Mouse (Mus musculus): Measurements from ENCODE around the gene Pcbp3. TPM values are rescaled to one million over a fixed set of nuclear protein-coding genes. Genes with fewer than 3 reads are reported as not detected.

Gene Pcbp3
- polyA plus RNA-seq (2012; rRNA removed; ENCODE audit: low replicate concordance): 10.0 and 14.8 TPM in 2 replicates

DNA sequence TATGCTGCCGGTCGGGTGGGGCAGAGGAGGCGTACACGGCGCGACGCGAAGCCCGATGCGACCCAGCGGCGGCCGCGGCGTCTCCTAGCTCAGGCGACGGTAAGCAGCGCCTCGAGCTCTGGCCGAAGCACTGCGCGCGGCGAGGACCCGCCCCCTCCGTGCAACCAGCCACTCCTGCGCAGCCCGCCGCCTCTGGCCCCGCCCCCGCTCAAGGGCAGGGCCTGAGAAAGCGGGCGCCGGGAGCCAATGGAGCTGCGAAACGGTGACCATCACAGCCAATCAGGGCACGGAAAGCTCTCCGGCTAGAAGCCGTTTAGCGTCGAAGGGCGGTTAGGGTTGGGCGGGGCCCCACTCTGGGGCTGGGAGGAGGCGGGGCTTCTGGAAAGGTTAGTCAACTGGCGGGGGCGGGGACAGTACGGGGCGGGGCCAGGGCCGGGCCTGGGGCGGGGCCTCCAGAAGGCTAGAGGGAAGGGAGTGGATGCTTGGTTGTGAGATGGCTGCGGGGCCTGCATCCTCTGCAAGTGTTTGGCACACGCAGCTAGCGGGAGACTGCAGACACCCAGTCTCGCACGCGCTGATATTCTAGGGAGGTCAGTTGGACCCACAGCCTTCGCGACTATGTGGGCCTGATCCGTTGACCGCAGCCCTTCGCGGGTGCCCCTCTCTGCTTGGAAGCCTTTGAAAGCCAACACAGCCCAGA is at the start of gene Pcbp3:
Gene Pcbp3 (minus strand): TSS at position 98 of the 700 bp plus-strand sequence.

GRCm38 (mm10) chr10:76725682-76726285 is 235.9 kb downstream of the Pcbp3 start, which contains the start of gene Col6a1:
Col6a1 (minus strand) TSS chr10:76726168.

Other genes with a start within 250 kb of the Pcbp3 start
- 688 and 1,410 TPM in 2 replicates for gene Col6a1, start 235.7 kb downstream of the Pcbp3 start, polyA plus RNA-seq (2012; rRNA removed; ENCODE audit: low replicate concordance)
- 104 and 105 TPM in 2 replicates for gene Slc19a1, start 70.4 kb upstream of the Pcbp3 start, polyA plus RNA-seq (2012; rRNA removed; ENCODE audit: low replicate concordance)
- 92.8 and 211 TPM in 2 replicates for gene Col18a1, start 204.7 kb upstream of the Pcbp3 start, polyA plus RNA-seq (2012; rRNA removed; ENCODE audit: low replicate concordance)

All from subcutaneous adipose tissue, adult 2 months (tissue).